ENCODE assay signal across 8 mouse cellular contexts in the genomic region with DNA sequence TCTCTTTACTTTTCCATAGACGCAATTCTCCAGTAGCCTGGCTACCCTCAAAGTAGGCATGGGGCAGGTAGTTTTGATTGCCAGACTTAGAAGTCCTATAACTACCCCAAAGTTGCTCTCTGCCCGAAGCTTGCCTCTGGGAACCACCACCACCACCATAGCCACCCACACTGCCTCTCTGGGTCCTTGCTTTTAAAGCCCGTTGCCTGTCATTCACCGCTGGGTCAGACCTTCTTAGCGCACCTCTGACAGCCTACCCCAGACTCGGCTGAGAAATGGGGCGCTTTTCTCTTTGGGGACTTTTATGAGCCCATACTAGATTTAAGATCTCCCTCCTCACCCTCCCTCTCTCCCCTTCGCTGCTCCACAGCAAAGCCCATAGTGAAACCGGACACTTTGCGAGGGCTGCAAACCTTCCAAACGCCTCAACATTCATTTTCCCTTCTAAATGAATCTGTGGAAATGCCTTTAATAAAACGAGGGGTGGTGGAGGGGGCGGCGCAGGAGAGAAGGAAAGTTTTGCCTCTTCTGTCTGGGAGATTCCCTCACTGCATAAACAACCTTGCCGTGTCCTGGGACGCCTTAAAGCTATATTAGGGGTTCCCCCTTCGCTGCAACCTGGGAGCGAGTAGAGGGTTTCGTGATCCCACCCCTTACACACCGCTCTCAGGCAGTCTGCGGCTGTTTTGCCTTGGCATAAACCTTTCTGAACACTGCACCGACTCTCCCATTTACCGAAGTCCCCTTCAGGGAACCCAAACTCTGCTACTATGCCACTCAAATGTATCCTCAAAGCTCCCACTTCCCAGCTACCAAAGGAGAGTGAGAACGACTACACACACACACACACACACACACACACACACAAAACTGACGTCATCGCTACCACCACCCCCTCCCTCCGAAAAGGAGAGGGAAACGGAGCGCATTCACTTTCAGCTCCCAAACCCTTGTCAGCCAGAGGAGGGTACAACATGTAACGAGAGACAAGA. TPM values are rescaled to one million over a fixed set of nuclear protein-coding genes. Genes with fewer than 3 reads are reported as not detected.
DNase-seq lines count a peak whose midpoint lies in the region; ATAC-seq and TF ChIP-seq lines count a peak whose summit lies in the region.

No protein-coding gene starts in this region.

- ATAC-seq in intestine, embryonic 15.5 days: peak; percentile 63
- ATAC-seq in limb, embryonic 13.5 days (ENCODE audit: low FRiP score, low read depth): peak; percentile 55
- ATAC-seq in midbrain, embryonic 14.5 days (ENCODE audit: low FRiP score, low TSS enrichment): peak; percentile 26; the same call in 1 of the 2 replicates
- ATAC-seq in CD4-positive, CD25-positive, alpha-beta regulatory T cell, adult 4 months: no peak

- no peak for TF ChIP-seq POLR2A in cortical plate, adult 2 months (IDR thresholded peaks at IDR 0.05; ENCODE audit: extremely low read depth, insufficient read depth, low read length)

- peak; percentile 10 for DNase-seq in layer of hippocampus, adult 11-12 months (ENCODE audit: low spot score)
- DNase-seq in layer of hippocampus, adult 9-10 months (ENCODE audit: low spot score): no peak
- peak; percentile 93 for DNase-seq in heart, adult 11 months
- DNase-seq in midbrain, embryonic 14.5 days: peak; percentile 75

- H3K4me1 ChIP-seq in cortical plate, adult 2 months (ENCODE audit: control insufficient read depth, insufficient read depth, low read length): no peaks in the 10 kb centered on the region; the same call in 1 of the 2 replicates
- H3K4me1 ChIP-seq in intestine, embryonic 15.5 days (replicated peaks): peaks cover 10% of the 10 kb centered on the region
- peaks cover 23% of the 10 kb centered on the region for H3K4me1 ChIP-seq in limb, embryonic 13.5 days
- peaks cover 23% of the 10 kb centered on the region for H3K4me1 ChIP-seq in midbrain, embryonic 14.5 days (ENCODE audit: control insufficient read depth, insufficient read depth, low read length)

- peak overlapping the region; percentile 41 for H3K9ac ChIP-seq in intestine, embryonic 15.5 days
- H3K9ac ChIP-seq in limb, embryonic 13.5 days: peak overlapping the region; percentile 77
- H3K9ac ChIP-seq in midbrain, embryonic 14.5 days (replicated peaks; ENCODE audit: low read length): peak overlapping the region; percentile 48

- H3K9me3 ChIP-seq in intestine, embryonic 15.5 days: no peaks in the 10 kb centered on the region
- H3K9me3 ChIP-seq in limb, embryonic 13.5 days: no peaks in the 10 kb centered on the region
- no peaks in the 10 kb centered on the region for H3K9me3 ChIP-seq in midbrain, embryonic 14.5 days (ENCODE audit: control insufficient read depth, low read length)

- peak overlapping the region; percentile 33 for H3K4me3 ChIP-seq in cortical plate, adult 2 months (ENCODE audit: insufficient read depth, low read length)
- peak overlapping the region; percentile 53 for H3K4me3 ChIP-seq in intestine, embryonic 15.5 days (replicated peaks)
- H3K4me3 ChIP-seq in limb, embryonic 13.5 days: peak overlapping the region; percentile 61
- peak overlapping the region; percentile 49 for H3K4me3 ChIP-seq in midbrain, embryonic 14.5 days (replicated peaks; ENCODE audit: low read depth, low read length)

- H3K27me3 ChIP-seq in intestine, embryonic 15.5 days (replicated peaks): peaks cover 16% of the 10 kb centered on the region
- H3K27me3 ChIP-seq in limb, embryonic 13.5 days: peaks cover 24% of the 10 kb centered on the region
- peaks cover 7% of the 10 kb centered on the region; the same call in 1 of the 2 replicates for H3K27me3 ChIP-seq in midbrain, embryonic 14.5 days (ENCODE audit: control insufficient read depth, insufficient read depth, low read length)

- H3K27ac ChIP-seq in cortical plate, adult 2 months (ENCODE audit: insufficient read depth, low read length): no peak overlapping the region
- H3K27ac ChIP-seq in intestine, embryonic 15.5 days: peak overlapping the region; percentile 48
- H3K27ac ChIP-seq in limb, embryonic 13.5 days: peak overlapping the region; percentile 83
- no peak overlapping the region for H3K27ac ChIP-seq in midbrain, embryonic 14.5 days (replicated peaks; ENCODE audit: low read depth, low read length)

- H3K36me3 ChIP-seq in intestine, embryonic 15.5 days: no peaks in the 10 kb centered on the region
- no peaks in the 10 kb centered on the region for H3K36me3 ChIP-seq in limb, embryonic 13.5 days
- H3K36me3 ChIP-seq in midbrain, embryonic 14.5 days (ENCODE audit: control insufficient read depth, insufficient read depth, low read length): no peaks in the 10 kb centered on the region

- H3K4me2 ChIP-seq in intestine, embryonic 15.5 days (replicated peaks): peak overlapping the region; percentile 91
- peak overlapping the region; percentile 85 for H3K4me2 ChIP-seq in limb, embryonic 13.5 days (replicated peaks)
- H3K4me2 ChIP-seq in midbrain, embryonic 14.5 days (ENCODE audit: low read length): peak overlapping the region; percentile 90

- TF ChIP-seq CTCF in cortical plate, adult 2 months (IDR thresholded peaks at IDR 0.05; ENCODE audit: extremely low read depth, insufficient read depth, low read length): no peak

- under 1% methylated on average over 28 of the region's 30 CpGs for WGBS in intestine, embryonic 15.5 days
- under 1% methylated on average over 30 of the region's 30 CpGs for WGBS in limb, embryonic 13.5 days
- under 1% methylated on average over 30 of the region's 30 CpGs for WGBS in midbrain, embryonic 14.5 days

RNA-seq across cellular contexts. Expression of a gene that starts 1.7 kb away (rescaled TPM):
- polyA plus RNA-seq in cortical plate, adult 2 months (2012; rRNA removed): 0.06 and 0.13 TPM in 2 replicates
- polyA plus RNA-seq in intestine, embryonic 15.5 days (2015; fragmentation: Nextera tagmentation; extraction: Ambion mirVana): 0.74 and 0.82 TPM in 2 replicates
- 2.4 and 2.7 TPM in 2 replicates for polyA plus RNA-seq in limb, embryonic 13.5 days (2015; fragmentation: Nextera tagmentation; extraction: Ambion mirVana)
- polyA plus RNA-seq in midbrain, embryonic 14.5 days (2014; fragmentation: Nextera tagmentation; extraction: Ambion mirVana): 1.00 and 1.2 TPM in 2 replicates
- polyA plus RNA-seq in CD4-positive, CD25-positive, alpha-beta regulatory T cell, adult 4 months (2017; shearing (Covaris generic)): under 1 TPM in 1 of 2 experiments, not detected in 1; 0.04 TPM

Comparison
In these comparisons a context has a peak if more than half of its experiments do, and no peak if none do; other contexts are left out.
1. H3K27ac ChIP-seq: peak in intestine, embryonic 15.5 days (single experiment) and limb, embryonic 13.5 days (single experiment); none in cortical plate, adult 2 months (single experiment) and midbrain, embryonic 14.5 days (single experiment).
2. Peak in every context shown above with its lines, with median percentiles within 50 percentile points of each other: H3K4me3 ChIP-seq, H3K4me2 ChIP-seq and H3K9ac ChIP-seq.